Mouse (Mus musculus) heart, adult 2 months (tissue): ENCODE measurements around the gene Olfm3.

Experiments used
- CTCF ChIP-seq: fragments of 200-600 bp; IDR thresholded peaks from 2 replicates; pipeline ENCODE4 v1.8.1; 2022; ENCODE audit warnings: antibody characterized with exemption, mild to moderate bottlenecking, moderate library complexity
- POLR2A ChIP-seq: fragments of 200-500 bp; IDR thresholded peaks from 2 replicates; pipeline ENCODE4 v1.6.1; 2011; ENCODE audit warnings: mild to moderate bottlenecking, low read depth, low read length, control low read depth; ENCODE audit not compliant: insufficient read depth

- TF ChIP-seq CTCF: no peak
- TF ChIP-seq POLR2A: no peak
Observed at GRCm38 (mm10) chr3:115145722-115146121, 241.8 kb downstream of the Olfm3 start.
